Mouse (Mus musculus) cerebellum, adult (tissue): ENCODE results near the gene Sarnp.
A peak's percentile ranks its signal among the peaks of the same experiment; 100 is the strongest.

Source experiments
- ATAC-seq: cut with Nextera tagmentation; 2 replicates; pipeline ENCODE4 v1.9.2; 2017; ENCODE audit warnings: mild to moderate bottlenecking, moderate library complexity, mixed read lengths; ENCODE audit not compliant: insufficient number of reproducible peaks, low FRiP score, low TSS enrichment

The Sarnp gene

DNA sequence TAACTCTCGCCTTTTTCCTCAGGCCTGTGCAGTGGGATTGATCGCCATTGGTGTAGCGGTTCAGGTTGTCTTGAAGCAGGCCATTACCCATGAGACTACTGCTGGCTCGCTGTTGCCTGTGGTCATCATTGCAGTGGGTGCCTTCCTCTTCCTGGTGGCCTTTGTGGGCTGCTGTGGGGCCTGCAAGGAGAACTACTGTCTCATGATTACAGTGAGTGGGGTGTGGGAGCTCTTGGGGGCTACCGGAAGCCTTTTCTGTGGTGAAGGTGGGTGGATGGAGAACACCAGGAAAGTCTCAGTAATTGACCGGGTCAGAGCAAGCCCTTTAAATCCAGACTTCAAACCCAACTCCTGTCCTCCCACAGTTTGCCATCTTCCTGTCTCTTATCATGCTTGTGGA, 94.3 kb downstream of the Sarnp start:
- no peak for ATAC-seq

DNA sequence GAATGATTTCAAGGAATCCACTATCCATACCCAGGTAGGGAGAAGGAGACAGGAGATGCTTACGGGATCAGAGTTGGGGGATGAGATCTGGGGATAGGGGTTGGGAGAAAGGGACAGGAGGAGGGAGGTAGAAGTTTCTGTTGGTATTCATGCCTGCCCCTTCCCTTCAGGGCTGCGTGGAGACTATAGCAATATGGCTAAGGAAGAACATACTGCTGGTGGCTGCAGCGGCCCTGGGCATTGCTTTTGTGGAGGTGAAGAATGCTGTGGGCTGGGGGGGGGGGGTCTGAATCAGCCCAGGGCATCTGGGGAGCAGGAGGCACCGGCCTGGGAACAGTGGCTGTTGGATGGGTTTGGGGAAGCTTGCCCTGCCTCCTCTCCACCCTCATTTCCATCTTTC, 95.1 kb downstream of the Sarnp start:
- no peak for ATAC-seq

DNA sequence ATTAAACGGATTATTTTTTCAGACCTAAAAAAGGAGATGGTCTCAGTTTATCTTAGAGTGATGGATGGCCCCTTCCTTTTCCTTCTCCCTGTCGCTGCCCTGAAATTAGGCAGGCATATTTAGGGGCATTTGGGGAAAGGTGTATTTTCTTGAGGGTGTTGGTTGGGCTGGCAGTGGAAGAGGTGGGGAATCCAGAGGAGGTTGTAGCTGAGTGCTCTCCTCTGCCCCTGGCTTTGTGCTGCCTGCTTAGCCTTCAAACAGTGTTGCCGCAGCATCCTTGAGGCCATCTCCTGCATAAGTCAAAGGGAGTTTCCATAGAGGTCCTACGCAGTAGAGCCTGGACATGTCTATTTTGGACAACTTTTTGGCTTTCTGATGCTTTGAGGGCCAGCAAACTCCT, 95.7 kb downstream of the Sarnp start:
- no peak for ATAC-seq

DNA sequence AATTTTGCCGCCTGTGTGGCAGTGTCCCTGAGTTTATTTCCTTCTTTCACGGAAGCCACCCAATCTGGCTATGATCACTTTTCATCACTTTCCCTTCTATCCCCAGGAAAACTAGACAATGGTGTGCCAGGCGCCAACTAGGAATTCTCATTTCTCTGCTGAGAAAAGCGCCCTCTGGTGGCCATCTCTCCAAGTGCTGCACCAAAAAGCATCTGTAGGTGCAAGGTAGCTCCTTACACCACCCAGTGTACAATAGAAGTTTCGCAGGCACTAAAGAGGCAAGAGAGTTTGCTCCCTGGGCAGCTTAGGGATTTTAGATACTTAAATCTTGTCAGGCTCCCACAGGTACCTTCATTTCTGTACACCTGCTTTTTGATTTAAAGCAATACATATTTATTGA, 96.1 kb downstream of the Sarnp start:
- ATAC-seq, result peak; percentile 56

DNA sequence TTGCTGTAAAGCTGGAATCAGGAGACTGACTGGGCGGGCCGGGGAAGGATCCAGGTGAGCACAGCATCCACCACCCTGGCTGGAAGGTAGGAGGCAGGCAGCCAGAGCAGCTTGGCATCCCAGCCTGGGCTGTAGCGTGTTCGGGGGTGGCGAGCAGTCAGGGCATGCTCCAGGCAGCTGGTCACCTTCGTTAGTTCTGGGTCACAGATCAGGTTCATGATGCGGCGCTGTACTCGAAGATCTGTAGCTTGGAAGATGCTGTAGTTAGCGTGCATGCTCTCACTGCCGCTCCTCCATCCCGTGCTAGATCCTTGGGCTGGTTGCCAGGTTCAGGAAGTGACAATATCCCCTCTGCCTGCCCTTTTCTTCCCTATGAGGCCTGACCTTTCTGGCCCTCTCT, 96.6 kb downstream of the Sarnp start:
- no peak for ATAC-seq

DNA sequence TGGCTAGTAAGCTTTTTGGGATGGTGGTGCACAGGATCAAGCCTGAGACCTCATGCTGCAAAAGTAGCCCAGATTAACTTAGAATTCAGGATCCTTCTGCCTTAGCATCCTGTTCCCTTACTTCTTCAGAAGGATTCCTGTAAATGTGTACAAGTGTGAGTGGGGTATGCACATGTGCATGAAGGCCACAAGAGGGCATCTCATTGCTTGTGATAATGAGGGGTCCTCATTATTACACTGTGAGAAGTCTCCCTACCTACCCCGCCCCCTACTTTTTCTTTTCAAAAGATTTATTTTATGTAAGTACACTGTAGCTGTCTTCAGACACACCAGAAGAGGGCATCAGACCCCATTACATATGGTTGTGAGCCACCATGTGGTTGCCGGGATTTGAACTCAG, 98.4 kb downstream of the Sarnp start:
- ATAC-seq, result no peak

DNA sequence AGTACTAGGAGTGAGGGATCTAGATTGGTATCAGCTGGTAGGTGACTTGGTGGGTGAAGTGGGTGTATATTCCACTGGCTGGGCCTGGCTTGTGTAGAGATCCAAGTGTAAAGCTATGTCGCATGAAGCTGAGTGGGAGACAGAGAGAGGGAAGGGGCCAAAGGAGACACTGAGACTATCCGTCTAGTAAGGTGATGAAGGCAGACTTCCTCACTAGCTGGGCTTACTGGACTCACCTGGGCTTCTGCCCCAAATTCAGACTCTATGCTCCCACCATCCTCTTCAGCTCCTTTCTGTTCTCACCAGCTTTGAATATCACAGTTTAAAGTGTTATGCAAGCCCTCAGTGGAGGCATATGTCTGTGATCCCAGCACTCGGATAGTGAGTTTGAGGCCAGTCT, 99.5 kb downstream of the Sarnp start:
- no peak for ATAC-seq

DNA sequence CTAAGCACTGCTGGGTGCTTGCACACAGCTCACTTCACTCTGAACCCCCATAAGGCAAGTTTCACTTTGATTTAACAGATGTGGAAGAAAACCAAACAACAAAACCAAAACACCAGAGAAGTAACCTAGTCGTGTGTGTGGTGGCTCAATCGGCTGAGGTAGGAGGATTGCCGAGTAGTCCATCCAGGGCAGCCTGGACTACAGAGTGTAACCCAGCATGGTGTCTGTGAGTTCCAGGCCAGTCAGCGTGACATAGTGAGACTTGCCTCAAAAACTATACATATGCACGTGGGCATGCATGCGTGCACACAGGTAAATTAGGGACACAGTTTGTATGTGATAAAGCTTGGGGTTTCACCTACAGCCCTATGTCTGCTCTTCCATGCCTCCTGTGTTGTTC, 100.3 kb downstream of the Sarnp start:
- no peak for ATAC-seq

DNA sequence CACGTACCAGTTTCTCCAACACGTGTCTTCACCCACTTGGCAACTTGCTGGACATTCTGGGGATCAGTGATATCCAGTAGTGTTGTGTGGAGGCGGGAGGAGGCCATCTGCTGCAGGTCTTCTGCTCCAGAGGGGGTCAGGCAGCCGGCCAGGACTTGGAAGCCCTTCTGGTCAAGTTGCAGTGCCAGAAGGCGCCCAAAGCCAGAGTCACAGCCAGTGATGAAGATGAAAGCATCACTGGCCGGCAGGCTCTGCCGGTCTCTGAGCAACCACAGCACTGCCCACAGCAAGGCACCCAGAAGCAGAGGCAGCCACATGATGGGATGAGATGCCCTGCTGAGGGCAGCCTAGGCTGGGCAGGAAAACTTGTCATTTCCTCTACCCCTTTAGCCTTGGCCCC, 101.1 kb downstream of the Sarnp start:
- peak; percentile 59 for ATAC-seq

DNA sequence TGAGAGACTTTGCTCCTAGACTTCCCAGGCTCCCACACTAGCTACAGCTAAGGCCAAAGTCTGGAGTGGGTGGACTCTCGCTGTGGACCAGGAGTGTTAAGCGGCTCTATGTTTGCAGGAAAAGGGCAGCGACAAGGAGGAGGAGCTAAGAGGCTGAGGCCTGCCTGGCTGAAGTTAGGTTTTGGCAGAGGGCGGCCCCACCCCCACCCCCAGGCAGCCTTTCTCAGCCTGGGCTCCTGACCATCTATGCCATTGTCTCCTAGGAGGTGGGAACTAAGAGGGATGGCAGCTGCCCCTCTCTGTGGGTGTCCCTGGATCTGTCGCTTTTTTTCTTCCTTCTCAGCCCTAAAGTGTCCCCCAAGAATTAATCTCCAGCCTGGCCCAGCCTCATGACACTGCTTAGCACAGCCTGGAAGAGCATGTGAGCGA, 102.1 kb downstream of the Sarnp start:
- no peak for ATAC-seq

DNA sequence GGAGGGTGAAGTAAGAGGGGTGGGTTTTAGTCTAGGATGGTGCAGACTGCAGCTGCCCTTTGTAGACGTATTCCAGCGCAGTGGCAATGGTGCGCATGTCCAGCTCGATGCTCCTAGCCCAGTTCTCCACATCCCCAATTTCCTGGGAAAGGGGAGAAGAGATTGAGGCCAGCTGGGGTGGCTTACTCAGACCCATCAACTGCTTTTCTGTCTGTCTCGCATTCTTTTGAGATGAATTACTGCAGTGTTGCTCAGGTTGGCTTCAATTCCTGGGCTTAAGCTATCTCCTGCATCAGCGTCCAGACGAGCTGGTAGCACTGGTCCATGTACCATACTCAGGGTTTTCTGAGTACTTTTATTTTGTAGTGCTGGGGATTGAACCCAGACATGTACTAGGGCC, 102.8 kb downstream of the Sarnp start:
- no peak for ATAC-seq

DNA sequence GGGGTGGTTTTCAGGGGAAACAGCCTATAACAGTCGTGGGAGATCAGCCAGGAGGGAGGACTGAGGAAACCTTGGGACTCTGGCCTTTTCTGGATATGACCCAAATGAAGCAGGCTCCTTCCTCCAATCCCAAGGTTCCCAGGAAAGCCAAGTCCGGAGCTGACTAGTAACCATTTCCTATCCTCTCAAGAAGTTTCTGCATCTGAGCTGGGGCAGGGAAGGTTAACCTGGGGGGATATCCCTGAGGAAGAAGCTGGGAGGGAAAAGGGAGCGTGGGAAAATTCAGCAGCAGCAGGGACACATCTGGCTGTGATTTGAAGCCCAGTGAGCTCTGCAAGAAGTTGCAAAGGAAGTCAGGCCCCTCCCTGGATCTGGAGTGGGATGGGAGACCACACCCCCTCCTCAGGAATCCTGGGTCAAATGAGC, 103.6 kb downstream of the Sarnp start:
- no peak for ATAC-seq

DNA sequence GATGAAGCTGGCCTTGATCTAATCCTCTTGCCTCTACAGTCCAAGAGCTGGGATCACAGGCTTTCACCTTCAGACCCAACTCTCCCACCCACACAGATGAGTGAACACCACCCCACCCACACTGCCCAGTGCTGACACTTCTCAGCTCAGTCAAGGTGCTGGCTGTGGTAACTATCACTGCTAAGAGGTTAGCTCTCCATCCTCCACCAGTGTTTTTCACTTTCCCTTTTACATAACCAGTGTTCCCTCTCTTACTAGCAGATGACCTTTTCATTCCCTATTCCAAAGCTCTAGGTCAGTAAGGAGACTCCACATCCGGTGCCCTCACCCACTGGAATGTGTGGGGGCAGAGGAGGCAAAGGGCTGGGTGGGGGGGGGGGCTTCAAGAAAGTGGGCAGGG, 104.1 kb downstream of the Sarnp start:
- ATAC-seq, result no peak

DNA sequence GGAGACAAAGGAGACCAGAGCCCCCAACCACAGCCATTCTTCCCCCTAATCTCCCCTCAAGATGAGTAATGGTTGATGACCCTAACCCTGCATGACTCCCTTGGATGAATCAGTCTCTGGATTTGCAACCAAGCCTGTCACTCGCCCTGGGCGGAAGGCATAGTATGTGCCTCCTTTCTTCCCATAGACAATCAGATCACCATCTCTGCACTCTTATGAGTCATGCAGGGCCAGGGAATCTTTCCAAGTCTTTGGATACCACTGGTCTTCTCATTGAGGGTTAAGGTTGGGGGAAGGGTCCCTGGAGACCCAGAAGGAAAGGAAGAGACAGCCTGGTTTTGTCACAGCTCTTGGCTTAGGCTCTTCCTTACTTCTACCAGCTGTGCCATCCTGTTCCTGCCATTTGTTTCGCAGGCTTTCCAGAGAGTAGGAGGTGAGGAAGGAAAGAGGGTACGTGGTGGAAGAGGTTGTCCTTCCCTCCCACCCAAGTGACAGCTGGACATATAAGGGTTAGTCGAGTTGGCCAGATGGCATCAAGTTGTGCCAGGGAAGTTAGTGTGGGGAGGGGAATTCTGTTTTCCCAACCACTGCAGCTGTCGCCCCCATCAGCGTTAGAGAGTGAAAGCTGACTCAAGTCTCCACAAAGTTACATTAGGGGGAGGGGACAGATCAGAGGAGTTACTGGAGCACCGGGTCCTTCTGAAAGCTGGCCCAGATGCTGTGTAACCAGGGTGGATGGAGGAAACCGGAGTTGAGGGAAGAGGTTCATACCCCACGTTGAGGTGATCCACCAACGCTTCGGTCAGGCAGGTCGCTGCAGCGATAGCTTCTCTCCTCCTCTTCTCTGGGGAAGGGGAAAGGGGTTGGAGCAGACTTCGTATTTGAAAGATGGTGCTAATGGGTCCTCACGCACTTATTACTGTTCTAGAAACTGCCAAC, 105.0 kb downstream of the Sarnp start:
- ATAC-seq, result no peak

DNA sequence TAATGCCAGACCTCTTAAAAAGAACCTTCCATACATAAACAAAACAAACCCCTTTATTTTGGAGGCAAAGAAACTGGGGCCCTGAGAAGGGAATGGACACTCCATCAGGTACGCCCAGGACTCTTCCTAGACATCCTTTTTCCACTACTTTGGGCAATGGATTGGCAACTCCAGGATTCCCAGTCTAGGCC, 105.6 kb downstream of the Sarnp start, which contains the start of gene Rdh5:
TSS of gene Rdh5 (minus strand) at position 67 of the 191 bp plus-strand sequence.
- no peak for ATAC-seq

DNA sequence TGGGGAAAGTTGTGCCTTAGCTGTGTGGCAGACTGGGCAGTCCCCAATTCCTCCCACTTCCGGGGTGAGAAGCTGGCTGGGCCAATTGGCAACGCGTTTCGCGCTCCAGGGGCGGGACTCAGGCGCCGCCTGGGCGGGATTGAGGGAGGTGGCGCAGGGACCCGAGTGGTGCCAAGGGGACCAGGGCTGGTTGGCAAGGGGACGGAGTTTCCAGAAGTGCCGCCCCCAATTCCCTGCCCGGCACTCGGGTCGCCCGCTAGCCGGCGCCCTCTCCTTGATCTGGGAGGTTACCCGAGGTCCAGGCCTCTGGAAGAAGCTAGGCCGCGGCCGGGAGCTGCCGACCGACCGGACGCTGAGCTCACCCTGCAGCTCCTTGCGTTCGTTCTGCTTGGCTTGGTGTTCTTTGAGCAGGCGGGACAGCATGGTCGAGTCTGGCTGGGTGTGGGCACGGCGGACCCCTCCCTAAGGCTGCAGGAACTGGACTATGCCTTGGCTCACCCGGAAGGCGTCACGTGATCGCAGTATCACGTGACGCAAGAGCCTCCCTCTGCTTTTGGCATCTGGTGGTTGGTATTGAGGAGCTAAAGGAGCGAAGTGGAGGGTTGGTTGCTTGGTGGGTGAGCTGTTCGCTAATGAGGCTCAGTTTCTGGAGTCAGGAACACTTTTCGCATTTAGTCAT, 106.0 kb downstream of the Sarnp start:
- ATAC-seq, result peak; percentile 82

DNA sequence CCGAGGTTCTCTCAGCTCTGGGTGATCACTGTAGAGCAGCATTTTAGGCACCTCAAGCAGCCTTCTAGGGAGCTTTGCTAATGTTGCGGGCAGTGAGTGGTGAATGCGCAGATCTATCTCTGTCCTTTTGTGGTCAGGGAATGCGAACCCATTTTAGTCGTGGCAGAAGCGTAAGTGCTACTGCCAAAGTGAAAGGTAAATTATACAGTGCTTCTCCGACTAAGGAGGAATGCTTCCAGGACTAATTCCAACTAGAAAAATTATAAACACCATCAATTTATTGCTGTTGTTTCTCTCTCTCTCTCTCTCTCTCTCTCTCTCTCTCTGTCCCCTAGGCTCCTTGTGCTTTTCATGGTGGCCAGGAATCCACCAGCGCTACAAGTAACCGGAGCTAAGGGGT, 106.8 kb downstream of the Sarnp start, which contains the start of gene Bloc1s1:
TSS of gene Bloc1s1 (minus strand) at position 101 of the 400 bp plus-strand sequence.
- ATAC-seq, result 0 out of 2 replicates have a peak, but pooled peaks have one; percentile 6
